Mouse (Mus musculus): ENCODE data around the gene Rasa3. TPM values are rescaled to one million over a fixed set of nuclear protein-coding genes. Genes with fewer than 3 reads are reported as not detected.

Gene Rasa3
- polyA plus RNA-seq, 2 experiments: 10.1 to 15.8 TPM

GRCm38 (mm10) chr8:13676701-13677412 is 546 bp downstream of the Rasa3 start:
- H3K9ac ChIP-seq (replicated peaks): peak overlapping the region; percentile 73
- no peak overlapping the region; the same call in 1 of the 2 replicates for H3K27ac ChIP-seq
- TF ChIP-seq EP300 (IDR thresholded peaks at IDR 0.05; ENCODE audit: low read depth) (no peak), CTCF (IDR thresholded peaks at IDR 0.05; ENCODE audit: low read depth) (peak; percentile 37)
- no peak for DNase-seq (ENCODE audit: low read depth in 3 of 3, low spot score in 3 of 3)
- peaks cover 19 to 38% of the 10 kb centered on the region in 2 experiments for H3K4me1 ChIP-seq (replicated peaks; ENCODE audit: control insufficient read depth in 2 of 2, insufficient read depth in 2 of 2, low read length in 1 of 2)
- under 1% methylated on average over 47 of the region's 47 CpGs for WGBS (ENCODE audit: insufficient replicate concordance)
- H3K4me2 ChIP-seq (ENCODE audit: low read depth): peak overlapping the region; percentile 99
- no peaks in the 10 kb centered on the region for H3K9me3 ChIP-seq (ENCODE audit: control insufficient read depth, low read length)
- H3K4me3 ChIP-seq (ENCODE audit: insufficient read depth in 1 of 2, low read depth in 2 of 2, low read length in 2 of 2): peak overlapping the region; percentile 75 to 86
- no peaks in the 10 kb centered on the region for H3K27me3 ChIP-seq (ENCODE audit: control insufficient read depth, insufficient read depth, low read length)
- peak; percentile 40 for ATAC-seq (ENCODE audit: insufficient read depth)
- no peaks in the 10 kb centered on the region for H3K36me3 ChIP-seq (replicated peaks; ENCODE audit: control insufficient read depth, insufficient read depth, low read depth)

DNA sequence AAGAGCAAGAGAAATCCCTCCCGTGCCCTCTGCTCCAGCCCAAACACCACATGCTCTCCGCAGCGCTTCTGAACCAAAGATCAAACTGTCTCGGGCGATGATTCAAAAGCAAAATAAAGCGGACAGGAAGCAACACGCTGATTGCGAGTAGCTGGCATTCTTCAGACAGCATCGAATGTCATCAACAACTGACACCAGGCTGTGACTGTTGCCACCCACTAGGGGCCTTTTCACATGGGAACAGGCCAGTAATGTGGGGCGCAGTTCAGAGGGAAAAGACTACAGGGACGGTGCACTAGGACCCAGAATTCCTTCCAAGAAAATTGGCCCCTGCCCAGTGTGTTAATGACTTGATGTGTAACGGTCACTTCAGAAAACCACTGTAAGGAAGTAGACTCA is 1.1 kb downstream of the Rasa3 start:
- ATAC-seq (ENCODE audit: insufficient read depth): no peak
- Histone ChIP-seq H3K4me1 (replicated peaks; ENCODE audit: control insufficient read depth in 2 of 2, insufficient read depth in 2 of 2, low read length in 1 of 2) (peaks cover 23 to 43% of the 10 kb centered on the region in 2 experiments), H3K36me3 (replicated peaks; ENCODE audit: control insufficient read depth, insufficient read depth, low read depth) (no peaks in the 10 kb centered on the region), H3K4me2 (ENCODE audit: low read depth) (peak overlapping the region; percentile 99), H3K9me3 (ENCODE audit: control insufficient read depth, low read length) (no peaks in the 10 kb centered on the region), H3K27ac (no peak overlapping the region), H3K4me3 (ENCODE audit: insufficient read depth in 1 of 2, low read depth in 2 of 2, low read length in 2 of 2) (peak overlapping the region; percentile 75 to 86), H3K27me3 (ENCODE audit: control insufficient read depth, insufficient read depth, low read length) (no peaks in the 10 kb centered on the region), H3K9ac (replicated peaks) (peak overlapping the region; percentile 73)
- 0% methylated on average over 12 of the region's 12 CpGs for WGBS (ENCODE audit: insufficient replicate concordance)
- TF ChIP-seq CTCF (IDR thresholded peaks at IDR 0.05; ENCODE audit: low read depth) (peak; percentile 19; the same call in 1 of the 2 replicates), EP300 (IDR thresholded peaks at IDR 0.05; ENCODE audit: low read depth) (no peak)
- no peak for DNase-seq (ENCODE audit: low read depth in 3 of 3, low spot score in 3 of 3)

DNA sequence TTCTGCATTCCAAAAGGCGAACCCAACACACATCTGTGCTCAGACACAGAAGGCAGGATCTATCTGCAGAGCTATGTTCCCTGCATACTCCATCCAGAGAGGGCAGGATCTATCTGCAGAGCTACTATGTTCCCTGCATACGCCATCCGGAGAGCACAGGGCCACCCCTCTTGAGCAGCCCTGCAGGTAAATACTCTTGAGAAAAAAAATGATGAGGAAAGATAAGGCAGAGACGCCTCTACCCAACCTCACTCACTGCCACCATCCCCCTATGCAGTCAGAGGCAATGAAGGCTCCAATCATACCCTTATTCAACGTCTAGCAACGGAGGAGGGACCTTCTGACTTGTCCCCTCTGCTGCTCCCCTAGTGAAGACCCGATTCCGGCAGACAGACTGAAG is 1.9 kb downstream of the Rasa3 start:
- Histone ChIP-seq H3K4me1 (replicated peaks; ENCODE audit: control insufficient read depth in 2 of 2, insufficient read depth in 2 of 2, low read length in 1 of 2) (peaks cover 23 to 50% of the 10 kb centered on the region in 2 experiments), H3K4me2 (ENCODE audit: low read depth) (peak overlapping the region; percentile 99), H3K36me3 (replicated peaks; ENCODE audit: control insufficient read depth, insufficient read depth, low read depth) (no peaks in the 10 kb centered on the region), H3K4me3 (ENCODE audit: insufficient read depth in 1 of 2, low read depth in 2 of 2, low read length in 2 of 2) (peak overlapping the region; percentile 75 to 86), H3K27ac (no peak overlapping the region), H3K27me3 (ENCODE audit: control insufficient read depth, insufficient read depth, low read length) (no peaks in the 10 kb centered on the region), H3K9ac (replicated peaks) (peak overlapping the region; percentile 27), H3K9me3 (ENCODE audit: control insufficient read depth, low read length) (no peaks in the 10 kb centered on the region)
- no peak for DNase-seq (ENCODE audit: low read depth in 3 of 3, low spot score in 3 of 3)
- ATAC-seq (ENCODE audit: insufficient read depth): no peak
- 18% methylated on average over 8 of the region's 8 CpGs for WGBS (ENCODE audit: insufficient replicate concordance)
- TF ChIP-seq CTCF (IDR thresholded peaks at IDR 0.05; ENCODE audit: low read depth) (no peak), EP300 (IDR thresholded peaks at IDR 0.05; ENCODE audit: low read depth) (no peak)

DNA sequence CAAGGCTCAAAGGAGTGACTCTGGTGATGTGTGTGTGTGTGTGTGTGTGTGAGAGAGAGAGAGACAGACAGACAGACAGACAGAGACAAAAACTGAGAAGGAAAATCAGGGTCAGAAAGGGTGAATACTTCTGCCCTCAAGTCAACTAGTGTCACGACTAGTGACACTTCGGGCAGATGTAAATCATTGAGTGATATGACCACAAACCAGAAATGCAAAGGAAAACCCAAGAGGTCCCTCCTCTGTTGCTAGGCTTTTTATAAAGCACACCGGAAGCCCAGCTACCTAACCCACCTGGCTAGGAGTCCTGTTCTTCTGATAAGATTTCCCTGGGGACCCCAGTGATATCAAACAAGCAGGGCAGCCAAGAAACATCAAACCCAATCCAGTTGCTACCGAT is 2.3 kb downstream of the Rasa3 start:
- Histone ChIP-seq H3K27me3 (ENCODE audit: control insufficient read depth, insufficient read depth, low read length) (no peaks in the 10 kb centered on the region), H3K4me3 (ENCODE audit: insufficient read depth in 1 of 2, low read depth in 2 of 2, low read length in 2 of 2) (peak overlapping the region; percentile 75 to 86), H3K4me1 (replicated peaks; ENCODE audit: control insufficient read depth in 2 of 2, insufficient read depth in 2 of 2, low read length in 1 of 2) (peaks cover 23 to 53% of the 10 kb centered on the region in 2 experiments), H3K36me3 (replicated peaks; ENCODE audit: control insufficient read depth, insufficient read depth, low read depth) (no peaks in the 10 kb centered on the region), H3K9ac (replicated peaks) (peak overlapping the region; percentile 27), H3K9me3 (ENCODE audit: control insufficient read depth, low read length) (no peaks in the 10 kb centered on the region), H3K4me2 (ENCODE audit: low read depth) (peak overlapping the region; percentile 99), H3K27ac (no peak overlapping the region)
- no peak for DNase-seq (ENCODE audit: low read depth in 3 of 3, low spot score in 3 of 3)
- TF ChIP-seq EP300 (IDR thresholded peaks at IDR 0.05; ENCODE audit: low read depth) (no peak), CTCF (IDR thresholded peaks at IDR 0.05; ENCODE audit: low read depth) (no peak)
- 11% methylated on average over 4 of the region's 4 CpGs for WGBS (ENCODE audit: insufficient replicate concordance)
- no peak for ATAC-seq (ENCODE audit: insufficient read depth)

DNA sequence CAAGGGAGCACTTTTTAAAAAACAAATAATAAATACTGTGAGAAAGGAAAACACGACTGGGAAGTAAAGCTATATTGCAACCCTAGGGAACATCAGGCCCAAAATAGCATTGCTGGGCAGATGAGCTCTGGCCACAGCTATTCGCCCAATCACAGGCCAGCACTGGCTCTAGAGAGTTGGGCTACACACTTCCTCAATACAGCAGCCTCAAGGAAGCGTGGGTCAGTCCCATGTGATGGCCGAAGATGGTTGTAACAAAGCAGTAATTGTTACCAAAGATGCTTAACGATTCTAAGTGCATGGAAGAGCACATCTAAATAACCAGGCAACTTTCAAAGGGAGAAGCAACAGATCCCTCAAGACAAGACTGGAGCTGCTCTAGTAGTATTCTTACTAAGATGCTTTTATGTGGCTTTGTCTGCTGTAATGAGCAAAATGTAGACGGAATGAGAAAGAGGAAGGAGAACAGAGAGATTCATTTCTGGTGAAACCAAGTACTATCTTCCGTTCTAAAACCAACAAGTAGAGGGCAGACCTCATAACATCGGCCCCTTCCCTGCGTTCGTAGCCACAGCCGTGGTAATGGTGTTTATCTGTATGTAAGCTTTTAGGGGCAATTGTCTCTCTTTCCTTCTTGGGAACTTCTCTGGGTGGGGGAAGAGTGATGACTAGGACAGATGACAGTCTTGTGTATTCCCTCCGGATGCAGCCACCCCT is 3.0 kb downstream of the Rasa3 start:
- Histone ChIP-seq H3K27me3 (ENCODE audit: control insufficient read depth, insufficient read depth, low read length) (no peaks in the 10 kb centered on the region), H3K27ac (no peak overlapping the region), H3K4me3 (ENCODE audit: insufficient read depth in 1 of 2, low read depth in 2 of 2, low read length in 2 of 2) (peak overlapping the region in 1 of 2 experiments; percentile 24; a peak in 1 of 4 replicates), H3K9me3 (ENCODE audit: control insufficient read depth, low read length) (no peaks in the 10 kb centered on the region), H3K36me3 (replicated peaks; ENCODE audit: control insufficient read depth, insufficient read depth, low read depth) (no peaks in the 10 kb centered on the region), H3K9ac (replicated peaks) (no peak overlapping the region), H3K4me2 (ENCODE audit: low read depth) (peak overlapping the region; percentile 99), H3K4me1 (replicated peaks; ENCODE audit: control insufficient read depth in 2 of 2, insufficient read depth in 2 of 2, low read length in 1 of 2) (peaks cover 23 to 55% of the 10 kb centered on the region in 2 experiments)
- WGBS (ENCODE audit: insufficient replicate concordance): 19% methylated on average over 12 of the region's 12 CpGs
- TF ChIP-seq CTCF (IDR thresholded peaks at IDR 0.05; ENCODE audit: low read depth) (no peak), EP300 (IDR thresholded peaks at IDR 0.05; ENCODE audit: low read depth) (no peak)
- ATAC-seq (ENCODE audit: insufficient read depth) (no peak), DNase-seq (ENCODE audit: low read depth in 3 of 3, low spot score in 3 of 3) (no peak)

Measured in liver, embryonic 14.5 days (tissue).